9 mouse cellular contexts compared by ENCODE assay signal in genomic region chr17:5935680-5936079, GRCm38 (mm10). TPM values are rescaled to one million over a fixed set of nuclear protein-coding genes. Genes with fewer than 3 reads are reported as not detected.
DNase-seq lines count a peak whose midpoint lies in the region; ATAC-seq lines count a peak whose summit lies in the region.
"Had no signal": no experiment of that assay in that cellular context is flagged by ENCODE, and none has a peak within 500 bp of the region (broad histone marks: within the 10 kb centered on the region; RNA-seq: fewer than 3 reads in every experiment).

No protein-coding gene starts in this region.

- DNase-seq in yolk sac, embryonic 10.5 days (ENCODE audit: low spot score) = no peak
- DNase-seq in adrenal gland, postnatal 14 days = no peak
- DNase-seq: layer of hippocampus, adult 9-11 months had no signal

- no peak for ATAC-seq in heart, embryonic 15.5 days (replicated peaks; ENCODE audit: insufficient number of reproducible peaks, insufficient read depth, low FRiP score, low read depth)
- ATAC-seq in heart, embryonic 11.5 days (replicated peaks; ENCODE audit: insufficient number of reproducible peaks, low FRiP score, low TSS enrichment) = no peak
- ATAC-seq in midbrain, embryonic 16.5 days = no peak
- ATAC-seq in midbrain, embryonic 15.5 days (replicated peaks) = no peak
- ATAC-seq in granulocyte monocyte progenitor cell, adult 5-6 weeks (replicated peaks; ENCODE audit: poor library complexity, severe bottlenecking) = peak; percentile 31
- no peak for ATAC-seq in neural tube, embryonic 15.5 days (ENCODE audit: low FRiP score)

- WGBS in heart, embryonic 15.5 days = 77% methylated on average over 3 of the region's 3 CpGs
- WGBS in heart, embryonic 11.5 days (ENCODE audit: insufficient replicate concordance) = 72% methylated on average over 3 of the region's 3 CpGs
- WGBS in midbrain, embryonic 16.5 days = 52% methylated on average over 3 of the region's 3 CpGs
- WGBS in midbrain, embryonic 15.5 days = 64% methylated on average over 3 of the region's 3 CpGs
- WGBS in neural tube, embryonic 15.5 days = 33% methylated on average over 3 of the region's 3 CpGs

- H3K27ac ChIP-seq in heart, embryonic 15.5 days = 0 out of 2 replicates have a peak overlapping the region, but pooled peaks have one; percentile 17
- no peak overlapping the region for H3K27ac ChIP-seq in heart, embryonic 11.5 days (ENCODE audit: low read depth, low read length)
- H3K27ac ChIP-seq in midbrain, embryonic 16.5 days (ENCODE audit: low read length) = no peak overlapping the region
- no peak overlapping the region for H3K27ac ChIP-seq in midbrain, embryonic 15.5 days
- H3K27ac ChIP-seq in neural tube, embryonic 15.5 days (replicated peaks) = no peak overlapping the region

- peak overlapping the region; percentile 84; the same call in 1 of the 2 replicates for H3K4me2 ChIP-seq in heart, embryonic 15.5 days
- H3K4me2 ChIP-seq in heart, embryonic 11.5 days = no peak overlapping the region
- H3K4me2 ChIP-seq in midbrain, embryonic 16.5 days (ENCODE audit: low read length) = 0 out of 2 replicates have a peak overlapping the region, but pooled peaks have one; percentile 71
- no peak overlapping the region; the same call in 1 of the 2 replicates for H3K4me2 ChIP-seq in midbrain, embryonic 15.5 days
- H3K4me2 ChIP-seq in neural tube, embryonic 15.5 days = peak overlapping the region; percentile 74

- H3K36me3 ChIP-seq in heart, embryonic 15.5 days = no peaks in the 10 kb centered on the region; the same call in 1 of the 2 replicates
- H3K36me3 ChIP-seq in heart, embryonic 11.5 days (ENCODE audit: control insufficient read depth, insufficient read depth, low read length) = no peaks in the 10 kb centered on the region
- no peaks in the 10 kb centered on the region for H3K36me3 ChIP-seq in midbrain, embryonic 16.5 days (ENCODE audit: control insufficient read depth, insufficient read depth, low read length)
- no peaks in the 10 kb centered on the region for H3K36me3 ChIP-seq in midbrain, embryonic 15.5 days (replicated peaks)
- H3K36me3 ChIP-seq in neural tube, embryonic 15.5 days = no peaks in the 10 kb centered on the region

- H3K27me3 ChIP-seq in heart, embryonic 15.5 days = 0 out of 2 replicates have a peak, but pooled peaks cover 6% of the 10 kb centered on the region
- H3K27me3 ChIP-seq in heart, embryonic 11.5 days (ENCODE audit: control insufficient read depth, insufficient read depth, low read length) = peaks cover 7% of the 10 kb centered on the region
- H3K27me3 ChIP-seq in midbrain, embryonic 16.5 days (ENCODE audit: control insufficient read depth, insufficient read depth, low read depth, low read length) = peaks cover 5% of the 10 kb centered on the region; the same call in 1 of the 2 replicates
- H3K27me3 ChIP-seq in midbrain, embryonic 15.5 days (replicated peaks) = peaks cover 9% of the 10 kb centered on the region
- 0 out of 2 replicates have a peak, but pooled peaks cover 5% of the 10 kb centered on the region for H3K27me3 ChIP-seq in neural tube, embryonic 15.5 days (replicated peaks)

- H3K9ac ChIP-seq in heart, embryonic 15.5 days = no peak overlapping the region
- no peak overlapping the region for H3K9ac ChIP-seq in heart, embryonic 11.5 days (ENCODE audit: low read depth, low read length)
- H3K9ac ChIP-seq in midbrain, embryonic 16.5 days (ENCODE audit: low read depth, low read length) = no peak overlapping the region
- no peak overlapping the region for H3K9ac ChIP-seq in midbrain, embryonic 15.5 days
- no peak overlapping the region for H3K9ac ChIP-seq in neural tube, embryonic 15.5 days (replicated peaks)

- H3K4me1 ChIP-seq in heart, embryonic 15.5 days (replicated peaks) = peaks cover 13% of the 10 kb centered on the region
- H3K4me1 ChIP-seq in heart, embryonic 11.5 days (ENCODE audit: control insufficient read depth, insufficient read depth, low read length) = peaks cover 7% of the 10 kb centered on the region
- H3K4me1 ChIP-seq in midbrain, embryonic 16.5 days (ENCODE audit: control insufficient read depth, insufficient read depth, low read length) = peaks cover 3% of the 10 kb centered on the region; the same call in 1 of the 2 replicates
- H3K4me1 ChIP-seq in midbrain, embryonic 15.5 days = peaks cover 13% of the 10 kb centered on the region
- H3K4me1 ChIP-seq in neural tube, embryonic 15.5 days = peaks cover 16% of the 10 kb centered on the region

- no peak overlapping the region for H3K4me3 ChIP-seq in heart, embryonic 15.5 days
- no peak overlapping the region for H3K4me3 ChIP-seq in heart, embryonic 11.5 days (ENCODE audit: low read depth, low read length)
- no peak overlapping the region for H3K4me3 ChIP-seq in midbrain, embryonic 16.5 days (ENCODE audit: low read depth, low read length)
- H3K4me3 ChIP-seq in midbrain, embryonic 15.5 days = no peak overlapping the region
- H3K4me3 ChIP-seq in neural tube, embryonic 15.5 days (replicated peaks) = no peak overlapping the region

- H3K9me3 ChIP-seq in heart, embryonic 15.5 days (replicated peaks) = no peaks in the 10 kb centered on the region
- no peaks in the 10 kb centered on the region for H3K9me3 ChIP-seq in heart, embryonic 11.5 days (replicated peaks; ENCODE audit: control insufficient read depth, low read length)
- H3K9me3 ChIP-seq in midbrain, embryonic 16.5 days (replicated peaks; ENCODE audit: control insufficient read depth, low read length, poor library complexity, severe bottlenecking) = no peaks in the 10 kb centered on the region
- no peaks in the 10 kb centered on the region for H3K9me3 ChIP-seq in midbrain, embryonic 15.5 days
- H3K9me3 ChIP-seq in neural tube, embryonic 15.5 days (replicated peaks) = no peaks in the 10 kb centered on the region

RNA-seq across cellular contexts. Expression of gene Synj2, which starts 5.4 kb away (rescaled TPM):
- 3.5 and 4.4 TPM in 2 replicates for polyA plus RNA-seq in heart, embryonic 15.5 days (2015; fragmentation: Nextera tagmentation; extraction: Ambion mirVana)
- polyA plus RNA-seq in heart, embryonic 11.5 days (2014; fragmentation: Nextera tagmentation; extraction: Ambion mirVana) = 3.0 and 3.3 TPM in 2 replicates
- polyA plus RNA-seq in midbrain, embryonic 16.5 days (2015; fragmentation: Nextera tagmentation; extraction: Ambion mirVana) = 0.93 and 1.5 TPM in 2 replicates
- 0.79 and 0.86 TPM in 2 replicates for polyA plus RNA-seq in midbrain, embryonic 15.5 days (2015; fragmentation: Nextera tagmentation; extraction: Ambion mirVana)
- 11.2 and 14.4 TPM in 2 replicates for total RNA-seq in granulocyte monocyte progenitor cell, adult 5-6 weeks (2014; fragmentation: Nextera tagmentation)
- 9.3 and 11.6 TPM in 2 replicates for total RNA-seq in granulocyte monocyte progenitor cell, adult 5-6 weeks (2017)
- polyA plus RNA-seq in neural tube, embryonic 15.5 days (2015; fragmentation: Nextera tagmentation; extraction: Ambion mirVana) = 1.5 and 2.7 TPM in 2 replicates
- 12.4 and 13.3 TPM in 2 replicates for total RNA-seq in adrenal gland, postnatal 14 days (2021)

Comparison
In these comparisons a context has a peak if more than half of its experiments do, and no peak if none do; other contexts are left out.
1. H3K4me2 ChIP-seq: peak in heart, embryonic 15.5 days (single experiment), midbrain, embryonic 16.5 days (single experiment) and neural tube, embryonic 15.5 days (single experiment); none in heart, embryonic 11.5 days (single experiment) and midbrain, embryonic 15.5 days (single experiment).